Mouse (Mus musculus) myocyte (in vitro differentiated cells): Measurements from ENCODE around the gene Fbxw8. TPM values are rescaled to one million over a fixed set of nuclear protein-coding genes. Genes with fewer than 3 reads are reported as not detected.
A peak's percentile ranks its signal among the peaks of the same experiment; 100 is the strongest.

Experiments used
- H3K27me3 ChIP-seq: one replicate; pipeline ENCODE4 v1.6.1; 2011; ENCODE audit not compliant: control insufficient read depth, insufficient read depth, insufficient read length
- H3K36me3 ChIP-seq: one replicate; pipeline ENCODE4 v1.6.1; 2011; ENCODE audit not compliant: control insufficient read depth, insufficient read depth
- H3K4me2 ChIP-seq: one replicate; pipeline ENCODE4 v1.6.1; 2011; ENCODE audit warnings: low read depth, control low read depth
- H3K4me3 ChIP-seq: one replicate; pipeline ENCODE4 v1.5.1; 2011; ENCODE audit warnings: mild to moderate bottlenecking, control low read depth, moderate library complexity
- H3K79me2 ChIP-seq: one replicate; pipeline ENCODE4 v1.6.1; 2011; ENCODE audit not compliant: control insufficient read depth, insufficient read depth
- H3ac ChIP-seq: one replicate; pipeline ENCODE4 v1.6.1; 2011; ENCODE audit not compliant: control insufficient read depth, insufficient read length
- CEBPB ChIP-seq: IDR thresholded peaks from 2 replicates; pipeline ENCODE4 v1.6.1; 2011; ENCODE audit warnings: mild to moderate bottlenecking, moderate library complexity; ENCODE audit not compliant: poor library complexity, insufficient read depth, severe bottlenecking
- E2F4 ChIP-seq: IDR thresholded peaks from one replicate; pipeline ENCODE4 v1.6.1; 2011; ENCODE audit warnings: mild to moderate bottlenecking, control low read depth, moderate library complexity; ENCODE audit not compliant: insufficient read depth
- MAX ChIP-seq: IDR thresholded peaks from one replicate; pipeline ENCODE4 v1.6.1; 2011; ENCODE audit warnings: low read depth, mild to moderate bottlenecking, control low read depth
- MYOD1 ChIP-seq, 3 experiments: IDR thresholded peaks; one replicate each; pipeline ENCODE4 v1.6.1; 2011; ENCODE audit warnings: control low read depth in 2 of 3, low read depth in 2 of 3, mild to moderate bottlenecking in 2 of 3, moderate library complexity in 1 of 3; ENCODE audit not compliant: insufficient read length in 2 of 3, control insufficient read depth in 1 of 3
- MYOG ChIP-seq, 3 experiments: IDR thresholded peaks; one replicate each; pipeline ENCODE4 v1.6.1; 2011; ENCODE audit warnings: control low read depth in 2 of 3, low read depth in 2 of 3, mild to moderate bottlenecking in 2 of 3; ENCODE audit not compliant: insufficient read length in 2 of 3, control insufficient read depth in 1 of 3, insufficient read depth in 1 of 3
- POLR2A ChIP-seq: IDR thresholded peaks from one replicate; pipeline ENCODE4 v1.6.1; 2011; ENCODE audit warnings: low read depth, mild to moderate bottlenecking, control low read depth, moderate library complexity; ENCODE audit not compliant: insufficient read length
- POLR2AphosphoS2 ChIP-seq: IDR thresholded peaks from one replicate; pipeline ENCODE4 v1.6.1; 2011; ENCODE audit warnings: low read depth, control low read depth; ENCODE audit not compliant: insufficient read length
- REST ChIP-seq: IDR thresholded peaks from one replicate; pipeline ENCODE4 v1.6.1; 2011; ENCODE audit warnings: mild to moderate bottlenecking, control low read depth, moderate library complexity; ENCODE audit not compliant: insufficient read depth, insufficient read length
- SRF ChIP-seq: IDR thresholded peaks from one replicate; pipeline ENCODE4 v1.6.1; 2011; ENCODE audit warnings: low read depth; ENCODE audit not compliant: control insufficient read depth, insufficient read length
- TCF12 ChIP-seq: IDR thresholded peaks from one replicate; pipeline ENCODE4 v1.6.1; 2011; ENCODE audit warnings: mild to moderate bottlenecking, control low read depth; ENCODE audit not compliant: poor library complexity, insufficient read depth, severe bottlenecking
- TCF3 ChIP-seq: IDR thresholded peaks from one replicate; pipeline ENCODE4 v1.6.1; 2011; ENCODE audit warnings: low read depth, control low read depth; ENCODE audit not compliant: insufficient read length
- USF1 ChIP-seq: IDR thresholded peaks from one replicate; pipeline ENCODE4 v1.6.1; 2011; ENCODE audit warnings: low read depth, mild to moderate bottlenecking, control low read depth, moderate library complexity
- polyA plus RNA-seq: library from polyadenylated mRNA; unstranded; fragments of >200 nt; fragmentation: generic; extraction: Trizol; gene quantifications from one replicate; pipeline ENCODE4 v1.2.1, GENCODE M21; 2012; ENCODE audit warnings: missing spikeins

The Fbxw8 gene
- polyA plus RNA-seq, 1 experiment: 65.5 TPM

DNA sequence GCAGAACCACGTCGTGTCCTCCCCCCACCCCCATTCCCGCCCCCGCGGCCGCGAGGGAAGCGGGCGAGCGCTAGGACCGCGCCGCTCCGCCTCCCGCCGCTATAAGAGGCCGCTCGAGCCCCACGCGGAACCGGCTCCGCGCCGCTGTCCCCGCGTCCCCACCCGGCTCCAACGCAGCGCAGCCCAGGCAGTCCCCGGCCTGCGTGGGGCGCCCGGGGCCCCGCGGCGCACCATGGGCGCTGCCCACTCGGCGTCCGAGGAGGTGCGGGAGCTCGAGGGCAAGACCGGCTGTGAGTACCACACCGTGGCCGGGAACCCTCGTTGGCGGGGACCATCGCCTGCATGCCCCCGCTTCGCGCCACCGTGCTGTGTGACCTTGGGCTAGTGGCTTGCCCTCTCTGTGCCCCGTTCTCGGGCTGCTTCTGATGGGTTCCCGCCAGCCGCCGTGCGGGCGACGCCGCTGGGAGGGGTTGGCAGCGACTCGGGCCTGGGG is 127.5 kb downstream of the Fbxw8 start, which contains the start of gene Tesc:
Tesc (plus strand) TSS at position 46 of the 493 bp plus-strand sequence.
- Histone ChIP-seq H3K79me2 (no peaks in the 10 kb centered on the region), H3K36me3 (no peaks in the 10 kb centered on the region), H3K4me2 (peak within 1 kb of the TSS; percentile 82), H3K4me3 (no peak within 1 kb of the TSS), H3K27me3 (peaks cover 46% of the 10 kb centered on the region), H3ac (no peak within 1 kb of the TSS)
- TF ChIP-seq TCF3: no peak
- TF ChIP-seq E2F4: no peak
- no peak for TF ChIP-seq POLR2AphosphoS2
- no peak for TF ChIP-seq POLR2A
- no peak for TF ChIP-seq TCF12
- no peak for TF ChIP-seq MYOD1 (IDR thresholded peaks at IDR 0.05; ENCODE audit: control insufficient read depth in 1 of 3, insufficient read length in 2 of 3, low read depth in 2 of 3)
- no peak for TF ChIP-seq CEBPB
- no peak for TF ChIP-seq SRF

DNA sequence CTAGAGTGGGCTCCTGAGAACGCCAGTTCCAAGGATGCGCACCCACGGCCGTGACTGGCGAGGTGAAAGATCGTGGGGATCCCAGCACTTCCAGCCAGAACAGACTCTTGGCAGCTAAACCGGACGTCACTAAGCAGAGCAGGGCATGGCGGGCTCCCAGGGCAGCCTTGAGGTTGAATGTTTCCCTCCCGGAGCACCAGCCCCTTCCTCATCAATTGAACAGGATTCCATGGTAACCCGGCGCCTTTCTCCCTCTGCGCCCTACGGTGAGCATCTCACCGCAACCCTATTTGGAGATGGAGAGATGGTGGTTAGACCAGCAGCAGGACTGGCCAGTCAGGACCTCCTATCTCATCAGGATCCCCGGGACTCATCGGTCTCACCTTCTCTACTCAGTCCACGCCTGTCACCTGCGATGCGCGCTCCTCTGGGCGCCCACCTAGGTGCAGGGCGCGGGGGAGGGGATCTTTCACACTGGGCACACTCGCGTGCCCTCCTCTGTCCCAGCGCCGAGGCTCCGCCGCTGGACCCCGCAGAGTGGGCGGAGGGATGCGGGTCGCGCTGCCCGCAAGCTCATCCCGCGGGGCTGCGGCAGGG is 128.1 kb downstream of the Fbxw8 start:
- TF ChIP-seq CEBPB (no peak), E2F4 (no peak)
- Histone ChIP-seq H3K4me3 (no peak overlapping the region), H3K4me2 (no peak overlapping the region), H3K27me3 (peaks cover 48% of the 10 kb centered on the region), H3K36me3 (no peaks in the 10 kb centered on the region), H3K79me2 (no peaks in the 10 kb centered on the region), H3ac (no peak overlapping the region)

DNA sequence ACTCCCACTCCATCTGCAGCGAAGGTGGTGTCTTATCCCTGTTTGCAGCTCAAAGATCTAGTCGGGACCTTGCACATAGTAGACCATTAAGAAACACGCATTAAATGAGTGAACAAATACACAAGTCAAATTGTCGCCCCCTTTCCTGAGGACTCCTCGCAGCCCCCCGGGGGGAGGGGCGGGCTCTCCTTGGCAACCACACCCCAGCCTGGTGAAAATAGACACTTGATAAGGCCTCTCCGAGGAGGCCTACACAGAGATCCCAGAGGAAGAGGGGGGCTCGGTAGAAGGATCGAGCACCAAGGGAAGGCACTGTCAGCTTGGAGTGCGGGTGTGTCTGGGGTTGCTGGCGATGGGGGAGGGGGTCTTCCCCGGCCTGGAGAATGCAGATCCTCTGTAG is 128.9 kb downstream of the Fbxw8 start:
- Histone ChIP-seq H3K4me3 (no peak overlapping the region), H3K36me3 (no peaks in the 10 kb centered on the region), H3K4me2 (no peak overlapping the region), H3ac (no peak overlapping the region), H3K27me3 (peaks cover 48% of the 10 kb centered on the region), H3K79me2 (no peaks in the 10 kb centered on the region)
- TF ChIP-seq E2F4 (no peak), POLR2AphosphoS2 (no peak), MYOD1 (IDR thresholded peaks at IDR 0.05; ENCODE audit: control insufficient read depth in 1 of 3, insufficient read length in 2 of 3, low read depth in 2 of 3) (no peak), USF1 (no peak), REST (no peak), MAX (no peak), TCF3 (no peak)

DNA sequence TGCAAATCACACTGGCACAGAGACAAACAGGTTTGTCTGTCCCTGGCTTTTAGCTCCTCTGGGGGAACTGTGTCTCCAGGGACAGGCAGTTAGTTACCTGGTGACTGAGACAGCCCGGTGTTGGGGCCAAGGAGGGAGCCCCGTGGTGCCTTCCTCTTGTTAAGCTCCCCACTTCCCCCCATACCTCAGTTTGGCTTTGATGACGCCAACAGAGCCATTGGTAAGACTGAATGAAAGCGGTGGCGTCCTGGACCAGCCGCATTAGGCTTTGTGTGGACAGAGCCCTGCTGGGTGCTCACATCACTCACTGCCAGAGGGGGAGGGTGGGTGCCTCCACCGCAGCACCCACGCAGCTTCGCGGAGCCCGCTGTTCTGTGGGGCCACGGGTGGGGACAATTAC is 129.4 kb downstream of the Fbxw8 start:
- H3K27me3 ChIP-seq: peaks cover 48% of the 10 kb centered on the region
- no peak for TF ChIP-seq CEBPB
- no peak for TF ChIP-seq SRF
- TF ChIP-seq TCF3: no peak
- no peak for TF ChIP-seq E2F4
- no peak overlapping the region for H3K4me2 ChIP-seq

DNA sequence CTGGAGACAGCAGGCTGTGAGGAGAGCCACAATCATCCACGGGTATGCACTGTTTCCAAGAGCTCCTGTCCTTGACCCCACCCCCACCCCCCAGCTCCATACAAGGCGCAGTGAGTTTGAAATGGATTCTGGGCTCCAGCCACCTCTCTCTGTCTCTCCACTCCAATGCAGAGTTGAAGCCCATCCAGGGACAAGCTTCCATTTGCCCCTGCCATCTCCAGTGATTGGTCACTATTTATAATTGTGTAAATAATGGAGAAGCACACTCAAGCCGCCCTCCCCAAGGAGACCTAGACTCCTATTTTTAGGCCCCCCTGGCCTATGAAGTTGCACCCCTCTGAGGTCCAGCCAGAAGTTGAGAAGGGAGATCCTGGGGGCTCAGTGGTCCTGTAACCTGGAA is 132.2 kb downstream of the Fbxw8 start:
- no peak overlapping the region for H3K4me2 ChIP-seq
- no peak overlapping the region for H3K4me3 ChIP-seq

More for the DNA sequence above, 129.4 kb downstream of the Fbxw8 start:
- Histone ChIP-seq H3ac (no peak overlapping the region), H3K79me2 (no peaks in the 10 kb centered on the region), H3K4me3 (no peak overlapping the region), H3K36me3 (no peaks in the 10 kb centered on the region)

DNA sequence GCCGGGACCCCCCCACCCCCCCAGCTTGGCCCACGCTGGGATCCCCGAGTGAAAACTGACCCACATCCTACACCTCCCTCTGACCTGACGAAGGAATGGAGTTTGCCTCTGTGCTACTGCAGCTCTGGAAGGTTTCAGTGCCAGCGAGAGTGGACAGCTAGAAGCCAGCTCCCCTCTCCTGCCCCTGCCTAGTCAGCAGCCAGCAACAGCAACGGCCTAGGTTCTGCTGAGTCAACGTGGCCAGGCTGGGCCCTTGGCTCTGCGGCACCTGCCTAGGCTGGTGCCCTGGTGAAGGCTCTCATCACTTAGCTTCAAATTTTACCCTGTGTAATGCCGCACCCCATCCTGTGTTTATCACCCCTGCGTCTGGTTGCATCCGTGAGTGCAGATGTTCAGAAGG is 135.4 kb downstream of the Fbxw8 start:
- no peak overlapping the region for H3K4me3 ChIP-seq
- TF ChIP-seq CEBPB (no peak), E2F4 (no peak), POLR2AphosphoS2 (no peak), MAX (no peak), USF1 (no peak), POLR2A (no peak), SRF (no peak), TCF3 (no peak), TCF12 (no peak), MYOG (IDR thresholded peaks at IDR 0.05; ENCODE audit: control insufficient read depth in 1 of 3, insufficient read depth in 1 of 3, insufficient read length in 2 of 3, low read depth in 2 of 3) (no peak), REST (no peak)
- no peaks in the 10 kb centered on the region for H3K36me3 ChIP-seq
- no peak overlapping the region for H3K4me2 ChIP-seq
- no peaks in the 10 kb centered on the region for H3K79me2 ChIP-seq
- H3K27me3 ChIP-seq: peaks cover 46% of the 10 kb centered on the region
- no peak overlapping the region for H3ac ChIP-seq

More for the DNA sequence above, 132.2 kb downstream of the Fbxw8 start:
- Histone ChIP-seq H3K79me2 (no peaks in the 10 kb centered on the region), H3K27me3 (peaks cover 60% of the 10 kb centered on the region), H3ac (no peak overlapping the region), H3K36me3 (no peaks in the 10 kb centered on the region)
- no peak for TF ChIP-seq POLR2A
- no peak for TF ChIP-seq SRF
- TF ChIP-seq CEBPB: no peak
- no peak for TF ChIP-seq MAX
